Mouse (Mus musculus): Measurements from ENCODE around the gene Ypel3.
"Not testable (repeated sequence)": the region's sequence is repeated elsewhere in the genome, so short reads cannot be mapped to it uniquely, and the experiment has no call there.

Ypel3 gene

DNA sequence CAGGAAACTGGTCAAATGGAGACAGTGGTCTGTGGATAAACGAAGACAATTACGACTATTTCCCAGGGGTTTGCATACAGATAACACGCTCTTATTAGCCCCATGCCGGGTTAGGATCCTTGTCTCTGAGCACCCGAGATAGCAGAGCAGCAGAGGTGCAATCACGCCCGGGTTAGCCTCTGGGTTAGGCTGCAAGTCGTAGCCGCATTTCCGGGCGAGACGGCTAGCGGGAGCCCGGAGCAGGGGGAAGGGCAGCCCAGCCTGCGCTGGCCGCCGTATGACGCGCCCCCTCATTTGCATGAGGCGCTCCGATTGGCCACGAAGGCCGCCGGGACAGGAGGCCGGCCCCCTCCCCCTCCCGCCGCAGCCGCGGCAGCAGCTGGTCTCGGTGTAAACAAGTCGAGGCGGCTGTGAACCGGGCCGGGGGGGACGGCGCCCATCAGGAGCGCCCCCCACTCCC is at the start of gene Ypel3:
TSS of gene Ypel3 (plus strand) at position 358 of the 460 bp plus-strand sequence.
- DNase-seq = peak; percentile 98

DNA sequence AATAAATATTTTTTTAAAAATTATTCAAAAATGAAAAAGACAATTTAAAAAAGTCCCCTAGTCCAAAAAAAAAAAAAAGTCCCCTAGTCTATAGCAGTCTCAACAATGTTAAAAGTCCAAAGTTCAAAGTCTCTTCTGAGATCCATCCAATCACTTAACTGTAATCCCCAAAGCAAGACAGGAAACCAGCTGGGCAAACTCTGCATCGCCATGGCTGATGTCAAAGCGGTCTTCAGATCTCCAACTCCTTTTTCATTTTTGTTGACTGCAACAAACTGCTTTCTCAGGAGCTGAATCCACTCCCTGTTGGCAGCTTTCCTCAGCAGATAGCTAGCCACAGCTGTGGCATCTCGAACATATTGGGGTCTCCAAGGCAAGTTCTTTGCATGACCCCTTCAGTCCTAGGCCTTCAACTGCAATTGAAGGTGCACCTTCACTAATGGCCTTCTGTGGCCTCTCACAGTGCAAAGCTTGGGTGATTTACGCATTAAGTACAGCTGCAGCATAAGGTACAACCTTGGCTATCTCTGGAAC is 46.4 kb upstream of the Ypel3 start:
- DNase-seq = not testable (repeated sequence)

- DNase-seq = no peak
Observed at GRCm38 (mm10) chr7:126736122-126736521, 40.6 kb upstream of the Ypel3 start.

- no peak for DNase-seq
Observed at GRCm38 (mm10) chr7:126739551-126739950, 37.2 kb upstream of the Ypel3 start.

DNA sequence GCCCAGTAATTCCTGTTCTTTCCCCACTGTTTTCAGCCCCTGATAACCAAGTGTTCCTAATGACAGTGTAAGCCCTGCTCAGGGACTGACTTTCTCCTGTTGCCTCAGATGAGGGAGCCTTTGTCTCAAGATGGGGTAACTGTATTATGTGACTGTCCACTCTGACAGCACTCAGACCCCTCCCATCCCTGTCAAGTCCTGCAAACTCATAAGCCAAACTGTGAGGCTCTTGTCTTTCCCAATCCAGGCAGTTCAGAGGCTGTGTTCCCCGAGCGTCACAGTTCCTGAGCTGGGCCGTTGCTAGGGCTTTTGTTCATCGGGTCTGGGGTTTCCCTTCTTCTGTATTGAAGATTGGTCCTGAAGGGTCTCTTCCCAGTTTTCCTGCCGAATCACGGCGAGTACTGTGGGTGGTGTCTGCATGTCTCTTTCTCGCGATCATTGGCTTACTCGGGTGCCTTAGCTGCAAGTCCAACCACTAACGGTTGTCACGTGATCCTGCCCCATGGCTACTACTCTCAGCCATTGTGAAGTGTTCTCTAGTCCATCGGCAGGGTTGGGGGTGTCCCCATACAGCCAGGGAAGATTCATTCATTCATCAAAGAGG is 36.5 kb upstream of the Ypel3 start:
- no peak for DNase-seq

DNA sequence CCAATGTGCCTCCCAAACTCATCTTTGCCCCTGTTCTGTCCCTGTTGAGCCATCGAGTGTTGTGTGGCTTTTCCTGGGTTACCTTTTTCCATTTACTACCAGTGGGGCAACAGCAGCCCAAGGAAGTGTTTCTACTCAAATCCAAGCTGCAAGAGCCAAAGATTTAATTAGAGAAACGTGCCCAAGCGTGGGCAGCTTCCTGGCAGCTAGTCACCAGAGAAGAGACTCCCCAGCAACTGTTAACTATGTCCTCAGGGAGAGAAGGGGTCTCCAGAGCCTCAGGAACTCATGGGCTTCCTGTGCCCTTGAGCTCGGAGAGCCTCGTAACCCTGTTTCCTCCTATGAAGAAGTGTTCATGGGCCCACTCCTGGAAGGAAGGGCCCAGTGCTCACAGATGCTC is 35.8 kb upstream of the Ypel3 start:
- DNase-seq = no peak

- no peak for DNase-seq
Observed at GRCm38 (mm10) chr7:126741452-126741851, 35.3 kb upstream of the Ypel3 start.

DNA sequence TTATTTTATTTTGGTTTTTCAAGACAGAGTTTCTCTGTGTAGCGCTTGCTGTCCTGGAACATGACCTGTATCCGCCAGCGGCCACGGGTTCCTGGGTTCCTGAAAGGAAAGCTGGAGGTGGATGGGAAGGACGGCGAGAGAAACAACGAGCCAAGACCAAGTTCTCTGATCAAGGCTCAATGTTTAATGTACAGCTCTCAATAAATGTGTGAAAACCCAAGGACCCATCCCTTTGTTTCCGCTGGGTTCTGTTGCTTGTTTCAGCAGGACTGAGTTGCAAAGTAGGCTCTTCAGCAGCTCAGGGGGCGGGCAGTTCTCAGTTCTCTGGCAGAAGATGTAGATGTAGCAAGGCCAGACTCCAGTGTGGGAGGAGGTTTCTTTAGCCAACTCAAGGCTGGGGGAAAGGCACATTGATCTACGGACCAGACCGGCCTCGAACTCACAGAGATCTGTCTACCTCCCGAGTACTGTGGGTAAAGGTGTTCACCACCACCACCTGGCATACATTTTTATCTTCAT is 34.7 kb upstream of the Ypel3 start:
- DNase-seq = no peak

DNA sequence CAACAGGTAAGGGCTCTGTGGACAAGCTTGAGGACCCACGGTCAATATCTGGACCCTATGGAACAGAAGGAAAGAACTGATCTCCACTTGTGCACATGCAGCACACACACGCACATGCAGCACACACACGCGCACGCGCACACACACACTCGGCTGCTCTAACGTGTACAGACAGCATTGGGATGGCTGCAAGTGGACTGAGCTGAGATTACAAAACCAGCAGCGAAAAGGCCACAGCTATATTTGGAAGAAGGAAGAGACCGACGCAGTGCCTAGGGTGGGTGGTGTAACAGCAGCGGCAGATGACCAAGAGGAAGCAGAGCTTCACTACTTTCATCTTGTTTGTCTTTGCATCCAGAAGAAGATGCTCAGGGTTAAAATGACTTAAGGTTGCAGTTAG is 30.7 kb upstream of the Ypel3 start:
- DNase-seq = no peak

DNA sequence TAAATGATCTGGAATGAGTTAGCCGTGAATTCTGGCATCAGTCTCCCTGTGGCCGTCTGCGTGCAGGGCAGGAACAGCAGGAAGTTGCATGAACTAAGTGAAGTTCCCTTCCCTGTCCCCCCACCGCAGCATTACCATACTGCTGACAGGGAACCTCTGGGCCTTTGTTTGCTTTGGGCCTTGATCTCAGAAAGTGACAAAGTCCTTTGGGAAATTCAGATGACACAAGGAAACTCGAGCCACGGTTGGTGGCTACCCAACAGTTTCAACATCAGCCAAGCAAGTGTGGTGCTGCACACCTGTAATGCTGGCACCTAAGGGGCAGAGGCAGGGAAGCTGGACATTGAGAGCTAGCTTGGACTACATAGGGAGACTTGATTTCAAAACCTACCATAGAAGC is 30.0 kb upstream of the Ypel3 start:
- no peak for DNase-seq

DNA sequence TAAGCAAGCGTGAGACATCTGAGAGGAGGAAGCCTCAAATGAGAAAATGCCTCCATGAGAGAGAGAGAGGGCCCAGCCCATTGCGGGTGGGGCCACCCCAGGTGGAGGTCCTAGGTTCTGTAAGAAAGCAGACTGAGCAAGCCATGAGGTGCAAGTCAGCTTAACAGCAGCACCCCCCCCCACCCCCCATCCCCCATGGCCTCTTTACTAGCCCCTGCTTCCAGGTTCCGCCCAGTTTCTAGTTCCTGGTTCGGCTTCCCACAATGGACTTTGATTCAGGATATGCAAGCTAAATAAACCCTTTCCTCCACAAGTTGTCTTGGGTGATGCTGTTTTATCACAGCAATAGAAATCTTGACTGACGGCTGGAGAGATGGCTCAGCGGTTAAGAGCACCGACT is 27.9 kb upstream of the Ypel3 start:
- DNase-seq = no peak

DNA sequence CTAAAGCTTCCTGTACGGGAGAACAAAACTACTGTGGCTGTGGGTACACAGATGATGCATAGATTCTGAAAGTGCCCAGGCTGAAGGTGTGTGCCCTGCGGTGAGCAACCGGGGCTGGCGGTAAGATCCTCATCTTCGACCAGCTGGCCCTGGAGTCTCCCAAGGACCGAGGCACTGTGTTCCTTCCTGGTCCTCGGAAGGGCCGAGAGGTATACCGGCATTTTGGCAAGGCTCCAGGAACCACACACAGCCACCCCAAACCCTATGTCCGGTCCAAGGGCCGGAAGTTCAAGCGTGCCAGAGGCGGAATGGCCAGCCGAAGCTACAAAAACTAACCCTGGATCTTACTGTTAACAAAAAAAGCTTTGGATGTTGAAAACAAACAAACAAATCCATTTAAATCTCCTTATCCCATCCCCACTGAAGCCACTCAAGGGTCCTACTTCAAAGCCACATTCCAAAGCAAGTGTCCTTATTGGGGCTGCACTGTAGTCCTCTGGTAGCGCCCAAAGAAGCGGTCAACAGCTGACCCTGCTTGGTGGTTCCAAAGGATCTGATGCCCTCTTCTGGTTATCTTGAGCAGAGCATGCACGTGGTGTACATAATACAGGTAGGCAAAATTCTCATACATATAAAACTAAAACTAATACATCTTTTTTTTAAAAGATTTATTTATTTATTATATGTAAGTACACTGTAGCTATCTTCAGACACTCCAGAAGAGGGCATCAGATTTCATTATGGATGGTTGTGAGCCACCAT is 27.0 kb upstream of the Ypel3 start:
- no peak for DNase-seq

- DNase-seq = peak; percentile 89
Observed at GRCm38 (mm10) chr7:126754866-126755265, 21.9 kb upstream of the Ypel3 start.

GRCm38 (mm10) chr7:126758539-126758938 is 18.2 kb upstream of the Ypel3 start:
- no peak for DNase-seq

DNA sequence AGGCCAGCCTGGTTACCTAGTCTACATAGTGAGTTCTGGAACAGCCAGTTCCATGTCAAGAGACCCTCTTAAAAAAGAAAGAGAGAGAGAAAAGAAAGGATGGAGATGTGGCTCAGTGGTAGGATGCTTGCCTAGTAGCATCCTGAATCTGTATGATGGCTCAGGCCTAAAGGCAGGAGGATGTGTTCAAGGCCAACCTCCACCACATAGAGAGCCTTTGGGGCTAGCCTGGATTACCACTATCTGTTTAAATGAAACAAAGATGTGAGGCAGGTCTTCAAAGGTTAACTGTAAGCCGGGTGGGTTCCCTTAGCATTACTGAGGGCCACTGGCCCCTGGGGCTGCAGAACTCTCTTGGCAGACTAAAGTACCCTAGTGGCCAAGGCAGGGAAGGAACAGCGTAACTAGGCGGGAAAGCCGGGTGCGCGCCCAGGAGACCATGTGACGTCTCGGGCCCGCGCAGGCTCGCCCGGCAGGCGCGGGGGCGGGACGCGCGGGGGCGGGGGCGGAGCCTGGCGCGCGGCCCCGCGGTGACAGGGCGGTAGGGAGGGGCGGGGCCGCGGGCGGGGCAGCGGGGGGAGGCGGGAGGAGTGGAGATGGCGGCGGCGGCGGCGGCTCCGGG is 17.6 kb upstream of the Ypel3 start, which contains the start of gene Mapk3:
TSS of gene Mapk3 (plus strand) at position 552 of the 622 bp plus-strand sequence.
- peak; percentile 95 for DNase-seq

DNA sequence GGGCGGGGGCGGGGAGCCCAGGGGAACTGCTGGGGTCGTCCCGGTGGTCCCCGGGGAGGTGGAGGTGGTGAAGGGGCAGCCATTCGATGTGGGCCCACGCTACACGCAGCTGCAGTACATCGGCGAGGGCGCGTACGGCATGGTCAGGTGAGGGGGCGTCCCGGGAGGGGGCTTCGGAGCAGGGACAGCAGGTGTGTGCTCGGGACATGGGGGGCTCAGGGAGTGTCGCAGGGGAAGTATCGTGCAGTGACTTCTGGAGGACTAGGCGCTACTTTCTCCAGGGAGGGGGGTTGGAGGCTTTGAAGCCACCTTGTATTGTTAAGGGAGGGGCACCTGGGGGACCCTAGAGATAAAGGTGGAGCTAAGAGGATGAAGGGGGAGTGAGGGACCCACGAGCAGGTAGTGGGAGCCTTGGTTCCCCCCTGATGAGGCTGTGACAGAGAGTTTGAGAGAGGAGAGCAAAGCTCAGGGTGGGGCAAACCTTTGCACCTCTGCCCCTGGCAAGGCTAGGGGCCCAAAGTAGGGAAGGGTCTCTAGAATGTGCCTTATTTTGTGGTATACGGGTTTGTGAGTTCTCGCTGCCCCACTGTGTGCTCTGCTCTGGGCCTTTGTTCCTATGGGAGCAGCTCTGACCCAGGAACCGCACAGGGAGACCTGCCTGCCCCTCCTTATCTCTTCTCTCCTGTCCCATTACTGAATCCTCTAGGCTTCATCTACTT is 16.9 kb upstream of the Ypel3 start:
- DNase-seq = no peak

- DNase-seq = peak; percentile 85
Observed at GRCm38 (mm10) chr7:126760391-126760802, 16.4 kb upstream of the Ypel3 start.

- no peak for DNase-seq
Observed at GRCm38 (mm10) chr7:126760956-126761355, 15.8 kb upstream of the Ypel3 start.

DNA sequence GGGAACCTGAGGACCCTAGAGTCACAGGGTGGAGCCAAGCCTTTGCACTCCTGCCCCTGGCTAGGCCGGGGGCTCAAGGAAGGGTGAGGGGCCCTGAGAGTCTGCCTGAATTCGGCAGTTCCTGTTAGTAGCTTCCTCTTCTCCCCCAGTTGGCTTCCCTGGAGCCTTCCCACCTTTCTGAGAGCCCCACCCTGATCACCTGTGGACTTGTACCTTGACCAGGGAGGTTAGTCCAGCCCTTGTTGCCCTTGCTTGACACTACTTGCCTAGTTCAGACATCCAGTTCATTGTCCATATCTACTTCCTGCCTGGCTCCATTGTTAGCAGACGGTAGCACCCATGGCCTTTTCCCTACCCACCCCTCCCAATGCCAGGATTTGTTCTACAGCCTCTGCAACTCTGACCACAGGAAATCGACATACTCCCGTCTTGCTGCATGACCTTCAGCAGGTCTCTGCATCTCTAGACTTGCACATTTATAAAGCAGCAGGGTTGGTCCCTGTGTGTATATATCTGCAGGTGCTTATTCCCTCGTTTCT is 15.2 kb upstream of the Ypel3 start:
- no peak for DNase-seq

DNA sequence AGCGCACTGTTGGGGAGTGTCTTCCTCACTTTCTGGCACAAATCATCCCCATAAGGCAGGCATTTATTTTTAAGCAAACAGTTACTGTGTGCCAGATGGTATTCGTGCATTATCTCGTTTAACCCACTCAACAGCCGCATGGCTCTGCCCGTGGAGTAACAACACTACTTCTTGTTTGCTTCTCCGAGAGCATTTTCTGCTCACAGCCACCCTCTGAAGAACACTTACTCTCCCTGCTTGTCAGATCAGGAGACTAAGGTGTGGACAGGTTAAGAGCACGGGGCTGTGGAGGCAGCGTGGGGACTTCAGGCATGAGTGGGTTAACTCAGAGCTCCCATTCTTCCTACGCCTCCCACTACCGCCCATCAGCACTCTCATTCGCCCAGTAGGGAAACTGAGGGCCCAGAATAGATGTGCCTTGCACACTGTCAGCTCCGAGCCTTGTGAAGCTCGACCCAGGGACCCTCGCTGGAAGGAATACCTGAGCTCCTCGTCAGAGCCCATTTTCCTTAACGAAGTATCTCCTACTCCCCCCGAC is 14.2 kb upstream of the Ypel3 start:
- no peak for DNase-seq

DNA sequence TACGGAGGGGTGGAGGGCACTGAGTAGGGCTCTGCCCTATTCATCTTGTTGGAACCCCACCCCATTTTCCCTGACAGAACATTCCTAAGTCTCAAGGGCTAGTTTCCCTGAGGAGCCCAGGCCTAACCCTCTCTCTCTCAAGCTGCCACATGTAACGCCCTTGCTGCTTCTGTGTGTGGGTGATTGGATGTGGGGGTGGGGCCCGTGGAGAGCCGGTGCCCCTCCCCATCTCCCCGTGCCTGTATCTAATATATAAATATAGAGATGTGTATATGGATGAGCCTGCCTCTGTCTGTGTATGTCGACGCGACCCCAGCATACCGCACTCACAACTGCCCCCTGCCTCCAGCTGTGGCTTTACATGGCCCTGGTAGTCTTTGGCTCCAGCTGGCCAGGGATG is 11.2 kb upstream of the Ypel3 start:
- no peak for DNase-seq

DNA sequence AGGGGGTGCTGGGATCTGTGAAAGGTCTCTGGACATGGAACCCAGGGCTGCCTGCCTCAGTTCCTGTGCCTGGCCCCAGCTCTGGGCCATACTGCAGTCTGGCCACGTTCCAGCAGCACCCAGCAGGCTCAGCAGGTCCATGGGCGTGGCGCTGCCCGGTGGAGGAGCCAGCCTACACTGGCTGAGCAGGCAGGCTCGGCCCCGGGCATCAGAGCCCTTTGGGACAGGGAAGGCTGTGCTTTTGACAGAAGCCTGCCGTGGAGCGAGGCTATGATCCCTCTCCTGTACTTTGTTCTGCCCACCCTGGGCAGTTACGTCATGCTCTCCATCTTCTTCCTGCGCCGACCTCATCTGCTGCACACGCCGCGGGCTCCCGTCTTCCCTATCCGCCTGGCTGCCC is 10.6 kb upstream of the Ypel3 start, which contains the start of gene Gdpd3:
TSS of gene Gdpd3 (plus strand) at position 134 of the 400 bp plus-strand sequence.
- DNase-seq = peak; percentile 78

Measured in kidney, postnatal 14 days (tissue).